Mouse (Mus musculus): Measurements from ENCODE around the gene Pet117.

Gene Pet117

GRCm38 (mm10) chr2:144381741-144382140, 12.9 kb downstream of the Pet117 start:
- no peak for DNase-seq (ENCODE audit: low read depth, low spot score)

GRCm38 (mm10) chr2:144382624-144383138, 13.9 kb downstream of the Pet117 start:
- DNase-seq (ENCODE audit: low read depth, low spot score): no peak

GRCm38 (mm10) chr2:144386296-144386695, 17.5 kb downstream of the Pet117 start:
- no peak for DNase-seq (ENCODE audit: low read depth, low spot score)

DNA sequence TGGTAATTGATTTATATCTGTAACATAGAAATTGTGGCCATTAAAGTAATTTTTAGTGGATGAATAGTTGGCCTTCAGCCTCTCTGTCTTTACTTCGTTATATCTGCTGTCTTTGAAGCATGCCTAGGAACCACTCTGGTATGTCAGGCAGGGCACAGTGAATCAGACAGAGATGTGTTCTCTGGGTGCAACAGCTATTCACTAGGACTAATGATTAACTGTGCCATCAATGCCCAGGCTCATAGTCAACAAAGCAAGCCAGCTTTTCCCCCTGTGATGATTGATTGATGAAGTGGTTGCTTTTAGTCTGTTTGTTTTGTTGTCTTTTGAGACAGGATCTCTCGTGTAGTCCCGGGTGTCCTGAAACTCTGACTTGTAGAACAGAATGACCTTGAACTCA, 19.6 kb downstream of the Pet117 start:
- no peak for DNase-seq (ENCODE audit: low read depth, low spot score)

DNA sequence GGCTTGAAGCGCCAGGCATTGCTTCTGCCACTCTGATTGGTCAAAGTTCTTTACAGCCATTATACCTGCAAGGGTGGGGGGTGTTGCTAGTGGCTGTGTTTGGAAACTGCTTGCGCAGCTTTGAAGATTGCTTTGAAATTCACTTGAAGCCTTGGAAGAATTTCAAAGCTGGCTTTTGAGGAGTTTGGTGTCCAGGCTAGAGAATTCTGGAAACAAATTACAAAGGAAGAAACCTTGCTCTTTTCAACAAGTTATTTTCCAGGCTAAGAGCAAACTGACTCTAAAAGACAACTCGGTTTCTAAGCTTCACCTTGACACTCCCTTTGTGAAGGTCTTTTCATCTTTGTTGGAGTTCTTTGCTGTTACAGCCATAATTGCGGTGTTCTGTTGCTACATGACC, 30.7 kb downstream of the Pet117 start:
- DNase-seq (ENCODE audit: low read depth, low spot score): no peak

- no peak for DNase-seq (ENCODE audit: low read depth, low spot score)
Measured at GRCm38 (mm10) chr2:144400659-144401058, 31.9 kb downstream of the Pet117 start.

GRCm38 (mm10) chr2:144409037-144409436, 40.2 kb downstream of the Pet117 start:
- DNase-seq (ENCODE audit: low read depth, low spot score): no peak

- DNase-seq (ENCODE audit: low read depth, low spot score): no peak
Measured at GRCm38 (mm10) chr2:144410603-144411002, 41.8 kb downstream of the Pet117 start.

GRCm38 (mm10) chr2:144414646-144415045, 45.9 kb downstream of the Pet117 start:
- DNase-seq (ENCODE audit: low read depth, low spot score): no peak

- no peak for DNase-seq (ENCODE audit: low read depth, low spot score)
Measured at GRCm38 (mm10) chr2:144416859-144417258, 48.1 kb downstream of the Pet117 start.

DNA sequence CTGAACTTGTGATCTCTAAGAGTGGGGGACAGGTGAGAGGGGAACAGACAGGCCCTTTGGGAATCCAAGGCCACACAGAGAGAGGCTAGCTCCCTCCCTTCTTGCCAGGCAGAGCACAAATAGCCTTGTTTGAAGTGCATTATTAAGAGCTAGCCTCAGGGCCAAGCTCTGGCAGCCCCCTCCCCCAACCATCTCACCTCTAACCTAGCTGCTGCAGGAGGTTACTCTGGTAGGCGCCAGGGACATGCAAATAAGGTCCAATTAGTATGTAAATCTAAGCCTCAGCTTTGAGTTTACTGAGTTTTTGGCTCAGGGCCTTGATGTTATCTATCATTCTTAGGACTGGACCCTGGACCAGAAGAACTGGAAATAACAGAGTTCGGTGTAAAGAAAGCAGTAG, 49.3 kb downstream of the Pet117 start:
- no peak for DNase-seq (ENCODE audit: low read depth, low spot score)

DNA sequence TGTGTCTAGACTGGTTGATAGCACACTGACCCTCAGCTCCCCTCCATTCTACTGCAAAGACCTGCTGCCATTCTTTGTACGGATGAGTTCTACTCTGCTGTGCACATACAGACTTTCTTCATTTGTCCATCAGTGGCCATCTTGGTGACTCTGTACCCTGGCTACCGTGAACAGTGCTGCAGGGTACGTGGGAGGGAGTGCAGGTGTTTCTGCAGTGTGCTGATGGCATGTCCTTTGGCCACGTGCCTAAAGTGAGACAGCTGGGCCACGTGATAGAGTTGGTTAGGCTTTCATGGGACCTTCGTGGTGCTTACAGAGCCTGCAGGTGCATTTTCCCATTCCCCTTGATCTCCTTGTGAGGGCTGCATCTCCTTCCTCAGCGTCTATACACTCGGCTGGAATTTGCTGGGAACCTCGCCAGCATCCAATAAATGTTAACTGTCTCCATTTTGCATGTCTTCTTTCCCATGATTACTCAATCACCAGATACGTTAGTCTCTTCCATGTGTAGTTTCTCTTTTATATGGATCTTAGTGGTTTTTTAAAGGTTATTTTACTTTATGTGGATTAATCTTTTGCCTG, 53.4 kb downstream of the Pet117 start:
- DNase-seq (ENCODE audit: low read depth, low spot score): no peak

All from CD4-positive helper T cell, adult 2 months (primary cell).